Mouse (Mus musculus) bone marrow, adult 2 months (tissue): ENCODE data around the gene Reep1.

ENCODE experiments used
- CTCF ChIP-seq: fragments of 200-500 bp; IDR thresholded peaks from 2 replicates; pipeline ENCODE4 v1.5.1; 2011; ENCODE audit warnings: low read length, control low read depth; ENCODE audit not compliant: control insufficient read depth, insufficient read depth
- POLR2A ChIP-seq: fragments of 200-500 bp; IDR thresholded peaks from 2 replicates; pipeline ENCODE4 v1.6.1; 2011; ENCODE audit warnings: low read depth, mild to moderate bottlenecking, control low read depth, low read length, borderline replicate concordance; ENCODE audit not compliant: control insufficient read depth

DNA sequence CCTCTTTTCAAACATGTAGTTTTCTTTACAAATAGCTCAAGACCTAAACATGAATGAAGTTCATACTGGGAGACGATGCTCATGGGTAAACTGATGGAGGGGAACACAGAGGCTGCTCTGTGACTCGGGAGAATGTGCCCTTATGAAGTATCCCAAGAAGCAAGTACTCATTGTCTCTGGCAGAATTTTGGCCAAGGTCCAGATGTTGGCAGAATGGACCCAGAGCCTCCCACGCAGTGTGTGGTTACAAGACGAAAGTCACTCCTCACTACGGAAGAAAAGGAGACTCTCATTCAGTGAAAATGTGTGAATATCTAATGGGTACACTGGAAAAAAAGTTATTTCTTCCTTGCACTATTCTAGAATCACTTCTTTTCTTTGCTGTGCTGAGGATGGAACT, 3.8 kb downstream of the Reep1 start:
- TF ChIP-seq CTCF (no peak), POLR2A (no peak)
